Mouse (Mus musculus) small intestine, adult 2 months (tissue): ENCODE data around the gene Prmt1. TPM values are rescaled to one million over a fixed set of nuclear protein-coding genes. Genes with fewer than 3 reads are reported as not detected.
A peak's percentile ranks its signal among the peaks of the same experiment; 100 is the strongest.
"Not testable (repeated sequence)": the region's sequence is repeated elsewhere in the genome, so short reads cannot be mapped to it uniquely, and the experiment has no call there.

ENCODE experiments used
- H3K27ac ChIP-seq: fragments of 200-500 bp; 2 replicates; pipeline ENCODE4 v1.5.1; 2012; ENCODE audit warnings: low read depth, low read length, control low read depth, inconsistent platforms; ENCODE audit not compliant: insufficient read depth
- H3K27me3 ChIP-seq: fragments of 200-500 bp; 2 replicates; pipeline ENCODE4 v1.6.1; 2012; ENCODE audit warnings: mild to moderate bottlenecking, moderate library complexity, low read length, inconsistent platforms; ENCODE audit not compliant: control insufficient read depth, insufficient read depth
- H3K36me3 ChIP-seq: fragments of 200-500 bp; 2 replicates; pipeline ENCODE4 v1.6.1; 2012; ENCODE audit warnings: mild to moderate bottlenecking, low read length, control low read depth, inconsistent platforms; ENCODE audit not compliant: control insufficient read depth, insufficient read depth
- H3K4me1 ChIP-seq: fragments of 200-500 bp; 2 replicates; pipeline ENCODE4 v1.6.1; 2012; ENCODE audit warnings: low read length, inconsistent platforms, mixed read lengths; ENCODE audit not compliant: control insufficient read depth, insufficient read depth, insufficient read length
- H3K4me3 ChIP-seq: fragments of 200-500 bp; 2 replicates; pipeline ENCODE4 v1.5.1; 2012; ENCODE audit warnings: low read depth, mild to moderate bottlenecking, control low read depth, inconsistent platforms, low read length, moderate library complexity
- CTCF ChIP-seq: fragments of 200-500 bp; IDR thresholded peaks from 2 replicates; pipeline ENCODE4 v1.5.1; 2012; ENCODE audit warnings: low read depth, mild to moderate bottlenecking, control low read depth, inconsistent platforms, low read length, moderate library complexity, mixed read lengths; ENCODE audit not compliant: insufficient replicate concordance, insufficient read length; ENCODE audit errors: extremely low read depth
- POLR2A ChIP-seq: fragments of 200-500 bp; IDR thresholded peaks from 2 replicates; pipeline ENCODE4 v1.6.1; 2012; ENCODE audit warnings: low read depth, mild to moderate bottlenecking, control low read depth, inconsistent platforms, low read length, moderate library complexity
- WGBS: fragments of 180-500 bp; shearing (Covaris S2); methylation state at CpG from one replicate; pipeline ENCODE4 v1.1.7; 2018; 5-methylcytosine and 5-hydroxymethylcytosine counted together
- polyA plus RNA-seq: library from polyadenylated mRNA; depleted of rRNA; stranded (reverse); fragments of >200 nt; gene quantifications from 2 replicates; pipeline ENCODE4 v1.2.3, GENCODE M21; 2012

The Prmt1 gene
- polyA plus RNA-seq, 1 experiment, result 68.6 TPM

GRCm38 (mm10) chr7:45026256-45026655 lies 39.9 kb upstream of the Prmt1 start:
- TF ChIP-seq CTCF (no peak), POLR2A (no peak)
- Histone ChIP-seq H3K27me3 (no peaks in the 10 kb centered on the region), H3K4me3 (no peak overlapping the region), H3K27ac (no peak overlapping the region), H3K36me3 (peaks cover 28% of the 10 kb centered on the region), H3K4me1 (no peaks in the 10 kb centered on the region; the same call in 1 of the 2 replicates)
- 80% methylated on average over 2 of the region's 2 CpGs for WGBS

DNA sequence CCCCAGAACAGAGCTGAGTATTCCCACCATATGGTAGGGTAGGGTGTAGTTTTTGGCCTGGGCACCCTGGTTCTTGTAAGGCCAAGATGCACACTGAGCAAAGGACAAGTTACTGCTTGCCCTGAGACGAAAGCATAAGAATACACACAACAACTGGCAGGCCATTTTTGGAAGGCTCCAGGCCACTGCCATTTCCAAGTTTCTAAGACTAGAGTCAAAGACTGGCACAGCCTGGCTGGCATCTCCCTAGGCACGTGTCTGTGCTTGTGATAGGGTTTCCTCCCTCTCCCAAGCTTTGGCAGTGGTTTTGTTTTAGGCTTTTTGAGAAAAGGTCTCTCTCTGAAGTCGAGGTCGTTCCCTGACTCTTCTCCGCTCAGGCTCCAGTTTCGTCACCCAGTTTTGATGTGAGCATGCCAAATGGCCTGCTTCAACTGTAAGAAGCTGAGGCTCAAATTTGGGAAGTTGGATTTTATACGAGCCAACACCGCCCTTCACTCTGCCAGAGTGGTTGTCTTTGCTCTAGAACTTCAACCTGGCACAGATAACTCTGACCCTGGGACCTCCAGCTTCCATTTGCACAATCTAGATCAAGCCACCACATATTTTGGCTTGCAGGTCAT lies 39.3 kb upstream of the Prmt1 start:
- Histone ChIP-seq H3K4me1 (no peaks in the 10 kb centered on the region; the same call in 1 of the 2 replicates), H3K4me3 (no peak overlapping the region), H3K27ac (no peak overlapping the region), H3K36me3 (peaks cover 28% of the 10 kb centered on the region), H3K27me3 (no peaks in the 10 kb centered on the region)
- TF ChIP-seq POLR2A, result no peak
- TF ChIP-seq CTCF, result no peak
- 72% methylated on average over 8 of the region's 8 CpGs for whole genome bisulfite sequencing

GRCm38 (mm10) chr7:45024281-45025248 lies 38.2 kb upstream of the Prmt1 start:
- no peaks in the 10 kb centered on the region; the same call in 1 of the 2 replicates for H3K4me1 ChIP-seq
- no peak overlapping the region for H3K4me3 ChIP-seq
- TF ChIP-seq POLR2A (no peak), CTCF (no peak)
- H3K27ac ChIP-seq, result no peak overlapping the region
- 68% methylated on average over 15 of the region's 15 CpGs for WGBS
- H3K27me3 ChIP-seq, result no peaks in the 10 kb centered on the region
- peaks cover 20% of the 10 kb centered on the region for H3K36me3 ChIP-seq

GRCm38 (mm10) chr7:45023711-45024110 lies 37.3 kb upstream of the Prmt1 start:
- H3K36me3 ChIP-seq, result peaks cover 14% of the 10 kb centered on the region
- TF ChIP-seq CTCF, result peak; percentile 31; the same call in 1 of the 2 replicates
- H3K4me1 ChIP-seq, H3K4me3 ChIP-seq, H3K27ac ChIP-seq, H3K27me3 ChIP-seq: not testable (repeated sequence)
- WGBS, result 63% methylated on average over 5 of the region's 5 CpGs

GRCm38 (mm10) chr7:45020225-45020624 lies 33.9 kb upstream of the Prmt1 start:
- H3K4me3 ChIP-seq, result no peak overlapping the region
- no peak for TF ChIP-seq POLR2A
- no peak for TF ChIP-seq CTCF
- WGBS, result 83% methylated on average over 9 of the region's 9 CpGs
- no peaks in the 10 kb centered on the region for H3K27me3 ChIP-seq
- peaks cover 5% of the 10 kb centered on the region; the same call in 1 of the 2 replicates for H3K4me1 ChIP-seq
- no peaks in the 10 kb centered on the region for H3K36me3 ChIP-seq
- H3K27ac ChIP-seq, result no peak overlapping the region

DNA sequence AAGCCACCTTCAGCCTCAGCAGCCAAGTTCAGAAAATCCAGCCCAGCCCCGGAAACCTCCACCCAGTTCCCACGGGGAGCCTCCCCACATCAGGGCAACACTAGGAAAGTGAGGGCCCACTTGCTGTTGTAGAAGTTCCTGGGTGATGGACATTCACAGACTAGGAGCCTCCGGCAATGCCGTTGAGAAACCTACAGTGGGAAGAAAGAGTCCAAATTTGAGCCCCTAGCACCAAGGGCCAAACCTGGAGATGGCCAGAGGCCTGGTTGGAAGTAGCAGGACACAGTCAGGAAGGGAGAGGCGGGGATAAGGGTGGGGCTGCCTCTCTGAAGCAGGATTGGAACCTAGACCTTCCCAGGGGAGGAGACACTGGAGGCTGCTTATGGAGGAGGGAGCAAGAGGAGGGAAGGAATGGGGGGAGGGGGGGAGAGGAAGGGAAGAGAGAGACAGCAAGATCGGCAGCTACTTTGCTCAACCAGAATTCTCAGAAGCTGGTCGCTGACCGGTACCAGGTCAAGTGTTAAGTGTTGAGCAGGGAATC lies 32.7 kb upstream of the Prmt1 start:
- Histone ChIP-seq H3K27me3 (no peaks in the 10 kb centered on the region), H3K4me1 (peaks cover 5% of the 10 kb centered on the region; the same call in 1 of the 2 replicates), H3K4me3 (peak overlapping the region; percentile 43), H3K27ac (peak overlapping the region; percentile 76), H3K36me3 (no peaks in the 10 kb centered on the region)
- WGBS, result 35% methylated on average over 8 of the region's 8 CpGs
- TF ChIP-seq POLR2A (peak; percentile 32; the same call in 1 of the 2 replicates), CTCF (no peak)

GRCm38 (mm10) chr7:45017242-45018061 lies 31.1 kb upstream of the Prmt1 start, which contains the start of gene Rras:
Gene Rras (plus strand): TSS chr7:45017961.
- Histone ChIP-seq H3K4me1 (peaks cover 5% of the 10 kb centered on the region; the same call in 1 of the 2 replicates), H3K36me3 (peaks cover 6% of the 10 kb centered on the region), H3K4me3 (peak within 1 kb of the TSS; percentile 68), H3K27me3 (no peaks in the 10 kb centered on the region), H3K27ac (peak within 1 kb of the TSS; percentile 97)
- WGBS, result under 1% methylated on average over 36 of the region's 36 CpGs
- TF ChIP-seq CTCF (peak; percentile 18; the same call in 1 of the 2 replicates), POLR2A (peak; percentile 66; the same call in 1 of the 2 replicates)
